Mouse (Mus musculus): ENCODE results near the gene Sp8. TPM values are rescaled to one million over a fixed set of nuclear protein-coding genes. Genes with fewer than 3 reads are reported as not detected.

Sp8 gene
- polyA plus RNA-seq, 1 experiment, result not detected

DNA sequence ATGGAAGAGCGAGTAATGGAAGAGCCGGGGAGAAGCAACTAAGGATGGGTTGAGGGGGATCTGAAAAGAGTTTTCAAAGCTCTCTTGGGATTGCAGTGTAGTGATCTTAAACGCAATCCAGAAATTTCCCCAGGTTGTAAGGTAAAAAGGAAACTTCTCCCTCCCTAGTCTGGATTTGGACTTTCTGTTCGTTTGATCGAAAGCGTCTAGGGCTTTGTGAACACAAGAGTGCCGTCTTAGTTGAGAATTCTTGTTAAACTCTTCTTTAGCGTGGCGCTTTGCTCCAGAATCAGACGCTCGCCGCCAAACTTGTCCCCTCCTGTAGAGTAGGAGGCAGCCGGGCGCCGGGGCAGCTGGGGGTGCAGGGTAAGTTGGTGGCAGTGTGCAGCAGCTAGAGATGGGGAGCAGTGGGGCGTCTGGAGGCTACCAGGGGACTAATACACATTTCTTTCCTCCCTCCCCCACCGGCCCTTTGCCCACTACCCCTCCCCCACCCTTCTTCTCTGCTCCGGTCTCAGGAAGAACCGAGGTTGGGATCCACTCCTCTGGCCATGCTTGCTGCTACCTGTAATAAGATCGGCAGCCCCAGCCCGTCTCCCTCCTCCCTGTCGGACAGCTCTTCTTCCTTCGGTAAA lies 1.8 kb downstream of the Sp8 start:
- no peak for DNase-seq (ENCODE audit: low read depth, low spot score)
- WGBS, result 2% methylated on average over 23 of the region's 23 CpGs

DNA sequence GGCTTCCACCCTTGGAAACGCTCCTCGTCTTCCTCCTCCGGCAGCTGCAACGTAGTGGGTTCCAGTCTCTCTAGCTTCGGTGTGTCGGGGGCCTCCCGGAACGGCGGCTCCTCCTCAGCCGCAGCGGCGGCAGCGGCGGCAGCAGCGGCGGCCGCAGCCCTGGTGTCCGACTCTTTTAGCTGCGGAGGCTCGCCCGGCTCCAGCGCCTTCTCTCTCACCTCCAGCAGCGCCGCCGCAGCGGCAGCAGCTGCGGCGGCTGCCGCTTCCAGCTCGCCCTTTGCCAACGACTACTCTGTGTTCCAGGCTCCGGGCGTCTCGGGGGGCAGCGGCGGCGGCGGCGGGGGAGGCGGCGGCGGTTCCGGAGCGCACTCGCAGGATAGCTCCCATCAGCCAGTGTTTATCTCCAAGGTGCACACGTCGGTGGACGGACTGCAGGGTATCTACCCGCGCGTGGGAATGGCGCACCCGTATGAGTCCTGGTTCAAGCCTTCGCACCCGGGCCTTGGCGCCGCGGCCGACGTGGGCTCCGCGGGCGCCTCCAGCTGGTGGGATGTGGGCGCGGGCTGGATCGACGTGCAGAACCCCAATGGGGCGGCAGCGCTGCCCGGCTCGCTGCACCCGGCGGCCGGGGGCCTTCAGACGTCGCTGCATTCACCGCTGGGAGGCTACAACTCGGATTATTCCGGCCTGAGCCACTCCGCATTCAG lies 2.5 kb downstream of the Sp8 start:
- no peak for DNase-seq (ENCODE audit: low read depth, low spot score)
- WGBS, result under 1% methylated on average over 78 of the region's 80 CpGs

DNA sequence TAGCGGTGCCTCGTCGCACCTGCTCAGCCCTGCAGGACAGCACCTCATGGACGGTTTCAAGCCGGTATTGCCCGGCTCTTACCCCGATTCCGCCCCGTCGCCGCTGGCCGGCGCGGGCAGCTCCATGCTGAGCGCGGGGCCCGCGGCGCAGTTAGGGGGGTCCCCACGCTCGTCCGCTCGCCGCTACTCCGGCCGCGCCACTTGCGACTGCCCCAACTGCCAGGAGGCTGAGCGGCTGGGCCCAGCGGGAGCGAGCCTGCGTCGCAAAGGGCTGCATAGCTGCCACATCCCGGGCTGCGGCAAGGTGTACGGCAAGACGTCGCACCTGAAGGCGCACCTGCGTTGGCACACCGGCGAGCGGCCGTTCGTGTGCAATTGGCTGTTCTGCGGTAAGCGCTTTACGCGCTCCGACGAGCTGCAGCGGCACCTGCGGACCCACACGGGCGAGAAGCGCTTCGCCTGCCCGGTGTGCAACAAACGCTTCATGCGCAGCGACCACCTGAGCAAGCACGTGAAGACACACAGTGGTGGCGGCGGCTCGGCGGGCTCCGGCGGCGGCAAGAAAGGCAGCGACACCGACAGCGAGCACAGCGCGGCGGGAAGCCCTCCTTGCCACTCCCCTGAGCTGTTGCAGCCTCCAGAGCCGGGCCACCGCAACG lies 3.2 kb downstream of the Sp8 start:
- 2% methylated on average over 78 of the region's 78 CpGs for WGBS
- DNase-seq (ENCODE audit: low read depth, low spot score), result no peak

DNA sequence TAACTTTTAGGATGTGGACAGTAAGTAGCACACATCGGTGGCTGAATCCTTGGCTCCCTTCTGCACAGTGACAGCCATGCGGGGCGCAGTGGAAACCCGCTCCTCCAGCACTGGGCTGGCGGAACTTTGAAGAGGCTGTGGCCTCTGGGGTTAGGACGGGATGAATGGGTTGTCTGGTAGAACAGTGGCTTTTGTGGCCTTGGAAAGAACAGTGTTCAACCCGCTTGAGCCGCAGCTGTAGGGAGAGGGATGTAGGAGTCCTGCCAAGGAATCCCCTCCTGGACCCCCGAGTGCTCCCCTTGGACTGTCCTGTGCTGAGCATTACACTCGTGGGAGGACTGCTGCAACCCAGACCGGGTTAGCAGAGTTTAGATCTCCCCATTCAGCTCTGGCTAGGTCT lies 3.9 kb downstream of the Sp8 start:
- DNase-seq (ENCODE audit: low read depth, low spot score), result no peak
- 6% methylated on average over 11 of the region's 11 CpGs for WGBS

DNA sequence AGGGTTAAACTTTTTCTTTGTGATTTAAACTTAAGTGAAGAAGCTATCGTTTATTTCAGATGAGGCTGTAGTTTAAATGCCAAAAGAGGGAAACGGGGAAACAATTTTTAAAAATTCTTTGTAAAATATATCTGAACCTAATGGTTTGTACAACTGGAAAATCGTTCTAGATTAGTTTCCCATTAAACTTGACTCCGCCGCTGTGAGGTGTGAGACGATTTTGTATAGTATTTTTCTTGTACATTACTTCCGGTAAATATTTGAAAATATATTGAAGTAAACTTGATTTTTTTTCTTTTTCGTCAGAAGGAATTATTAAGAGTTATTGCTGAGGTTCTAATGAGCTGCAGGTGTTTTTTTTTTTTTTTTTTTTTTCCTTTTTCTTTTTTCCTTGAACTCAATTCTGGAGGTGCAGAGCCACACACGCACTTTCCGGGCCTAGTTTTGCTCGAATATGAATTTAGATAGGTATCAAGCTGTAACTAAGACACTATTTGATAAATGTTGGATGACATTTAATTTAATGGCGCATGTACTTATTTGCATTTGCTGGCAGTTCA lies 4.8 kb downstream of the Sp8 start:
- 28% methylated on average over 12 of the region's 12 CpGs for WGBS

DNA sequence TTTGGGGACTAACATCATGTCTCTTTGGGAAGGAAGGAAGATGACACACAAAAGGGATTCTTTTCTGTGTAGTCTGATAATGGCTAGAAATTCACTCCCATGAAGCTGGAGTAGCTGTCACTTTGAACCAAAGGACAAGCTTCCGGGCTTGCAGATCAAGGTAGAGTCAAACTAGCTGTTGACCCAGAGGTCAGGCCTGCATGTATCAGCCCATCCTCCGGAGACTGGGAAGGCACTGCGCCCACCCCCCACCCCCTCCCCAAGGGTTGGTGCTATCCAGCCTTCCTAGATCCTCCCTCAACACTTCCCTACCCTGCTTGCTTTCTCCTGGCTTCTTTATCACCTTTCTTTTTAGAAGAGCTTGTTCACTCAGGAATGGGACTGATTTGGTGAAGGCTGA lies 7.2 kb downstream of the Sp8 start:
- 5% methylated on average over 3 of the region's 3 CpGs for WGBS
- no peak for DNase-seq (ENCODE audit: low read depth, low spot score)

More for the DNA sequence above, 4.8 kb downstream of the Sp8 start:
- no peak for DNase-seq (ENCODE audit: low read depth, low spot score)

DNA sequence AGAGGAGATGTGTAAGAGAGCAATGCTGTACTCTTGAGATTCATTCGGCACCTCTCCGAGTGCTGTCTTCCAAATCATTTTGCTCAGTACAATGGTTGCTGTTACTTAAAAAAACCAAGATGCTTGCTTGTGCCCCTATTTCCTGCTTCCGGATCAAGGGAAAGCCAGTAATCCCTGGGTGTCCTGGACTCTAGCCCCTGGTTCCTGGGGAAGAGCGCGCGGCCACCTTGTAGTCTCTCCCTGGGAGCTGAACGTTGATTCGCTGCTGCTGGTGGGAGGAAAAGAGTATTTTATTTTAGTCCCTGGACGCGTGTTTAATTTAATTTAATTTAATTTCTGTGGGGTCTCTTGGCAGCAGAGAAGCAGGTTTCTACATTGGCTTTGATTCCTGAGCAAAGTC lies 8.3 kb downstream of the Sp8 start:
- DNase-seq (ENCODE audit: low read depth, low spot score), result no peak
- WGBS, result 3% methylated on average over 10 of the region's 10 CpGs

DNA sequence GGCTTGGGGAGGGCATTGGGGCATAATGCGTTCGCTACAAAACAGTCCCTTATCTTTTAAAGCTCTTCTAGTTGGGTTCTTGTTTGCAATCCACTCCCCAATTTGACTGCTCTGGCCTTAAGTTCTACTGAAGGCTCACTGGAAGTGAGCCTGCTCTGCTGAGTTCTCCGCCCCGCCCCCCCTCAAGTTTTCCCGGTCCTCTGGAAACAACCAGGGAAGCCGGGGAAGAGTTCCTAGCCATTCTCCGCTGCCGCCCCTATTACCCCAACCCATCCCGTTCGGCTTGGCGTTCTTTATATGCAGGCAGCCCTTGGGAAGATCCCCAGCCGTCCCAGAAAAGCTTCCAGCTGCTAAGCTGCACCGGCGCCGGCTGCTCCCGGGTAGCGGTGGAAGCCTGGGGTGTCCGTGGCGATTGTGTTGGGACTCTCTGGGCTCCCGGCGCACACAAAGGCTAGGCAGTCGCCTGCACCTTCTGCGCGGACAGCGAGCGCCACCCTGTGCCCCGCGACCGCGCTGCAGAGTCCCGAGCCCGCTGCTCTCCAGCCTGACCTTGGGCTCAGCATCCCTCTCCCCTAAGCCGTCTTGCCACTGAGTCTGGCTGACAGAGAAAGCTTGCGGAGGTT lies 8.8 kb downstream of the Sp8 start:
- 1% methylated on average over 34 of the region's 34 CpGs for WGBS
- DNase-seq (ENCODE audit: low read depth, low spot score), result no peak

DNA sequence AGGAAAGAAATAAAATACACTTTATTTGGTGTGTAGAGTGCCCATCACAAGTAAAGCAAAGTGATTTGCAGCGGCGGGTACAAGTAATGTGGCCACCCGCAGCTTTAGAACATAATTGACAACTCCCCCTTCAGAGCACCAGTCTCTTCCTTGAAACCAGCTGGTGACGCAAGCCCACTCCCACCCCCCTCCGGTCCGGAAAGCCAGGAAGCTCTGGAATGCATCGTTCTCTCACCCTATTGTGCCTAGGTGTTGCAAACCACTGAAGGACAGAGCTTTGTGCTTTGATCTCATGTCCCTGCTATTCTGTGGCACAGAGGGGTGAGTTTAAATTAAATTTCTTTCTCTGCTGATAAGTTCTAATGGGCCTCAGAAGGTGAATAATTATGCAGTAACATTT lies 10.0 kb downstream of the Sp8 start:
- no peak for DNase-seq (ENCODE audit: low read depth, low spot score)
- WGBS, result 15% methylated on average over 7 of the region's 7 CpGs

DNA sequence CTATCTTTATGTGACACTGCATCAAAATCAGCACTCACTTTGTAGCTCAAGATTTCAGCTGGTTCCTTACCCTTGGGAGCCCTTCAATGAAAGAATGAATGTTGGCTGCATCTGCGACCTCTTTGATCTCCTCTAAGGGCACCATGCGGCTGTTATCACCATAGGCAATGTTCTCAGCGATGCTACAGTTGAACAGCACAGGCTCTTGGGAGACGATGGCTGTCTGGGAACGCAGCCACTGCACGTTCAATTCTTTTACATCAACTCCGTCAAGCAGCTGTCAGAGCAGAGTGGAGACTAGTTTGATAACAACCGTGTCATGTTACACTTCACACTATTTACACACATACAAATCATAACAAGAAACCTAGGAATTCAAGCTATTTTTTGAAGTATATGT lies 26.5 kb downstream of the Sp8 start:
- WGBS, result 76% methylated on average over 8 of the region's 8 CpGs
- DNase-seq (ENCODE audit: low read depth, low spot score), result no peak

DNA sequence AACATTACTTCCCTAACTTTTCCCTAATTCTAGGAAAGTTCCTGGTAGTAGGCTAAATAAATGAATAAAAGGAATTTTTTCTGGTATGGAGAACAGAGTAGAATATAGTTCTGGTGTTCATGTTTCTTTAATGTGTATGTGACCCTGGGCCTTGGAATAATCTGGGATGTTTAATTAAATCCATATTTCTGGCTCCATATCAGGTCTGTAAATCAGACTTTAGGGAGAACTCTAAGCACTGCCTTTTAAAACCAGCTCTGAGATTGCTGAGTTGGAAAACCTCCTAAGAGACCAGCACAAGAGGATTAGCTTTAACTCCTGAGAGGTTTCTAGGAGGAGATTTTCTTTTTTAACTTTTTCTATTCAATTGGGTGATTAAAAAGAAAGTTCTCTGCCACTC lies 36.7 kb downstream of the Sp8 start:
- DNase-seq (ENCODE audit: low read depth, low spot score), result no peak

DNA sequence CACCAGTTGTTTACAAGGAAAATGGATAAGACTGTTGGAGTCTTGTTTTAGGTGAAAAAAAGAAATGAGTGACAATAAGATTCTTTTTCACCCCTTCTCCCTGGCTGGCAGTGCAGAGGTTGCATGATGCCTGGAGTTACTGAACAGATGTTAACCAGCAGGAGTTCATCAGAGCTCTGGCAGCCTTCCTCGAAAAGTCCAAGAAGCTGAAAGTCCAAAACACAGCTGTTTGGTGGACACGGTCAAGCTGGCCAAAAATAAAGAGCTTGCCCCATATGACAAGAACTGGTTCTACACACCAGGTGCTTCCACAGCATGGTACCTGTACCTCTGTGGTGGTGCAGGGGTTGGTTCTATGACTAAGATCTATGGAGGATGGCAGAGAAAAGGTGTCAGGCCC lies 41.8 kb downstream of the Sp8 start:
- whole genome bisulfite sequencing, result 71% methylated on average over 2 of the region's 2 CpGs
- no peak for DNase-seq (ENCODE audit: low read depth, low spot score)

Other genes with a start within 250 kb of the Sp8 start
- gene Abcb5, start 120.1 kb downstream of the Sp8 start, polyA plus RNA-seq (2012; rRNA removed), result not detected in 2 replicates

All from large intestine, adult 2 months (tissue).